Mouse (Mus musculus) heart, embryonic 12.5 days (tissue): ENCODE results near the gene Serpinb9e. TPM values are rescaled to one million over a fixed set of nuclear protein-coding genes. Genes with fewer than 3 reads are reported as not detected.
"Not testable (repeated sequence)": the region's sequence is repeated elsewhere in the genome, so short reads cannot be mapped to it uniquely, and the experiment has no call there.

Source experiments
- ATAC-seq: fragments of 200-750 bp; cut with Nextera tagmentation; 2 replicates; pipeline ENCODE4 v1.8.0; 2017; ENCODE audit warnings: moderate TSS enrichment, moderate library complexity; ENCODE audit not compliant: insufficient number of reproducible peaks, low FRiP score
- H3K27ac ChIP-seq: fragments of 300-500 bp; sonication (generic); 2 replicates; pipeline ENCODE4 v1.5.1; 2016; ENCODE audit warnings: mild to moderate bottlenecking, moderate library complexity; ENCODE audit not compliant: poor library complexity, severe bottlenecking
- H3K27me3 ChIP-seq: fragments of 300-500 bp; sonication (generic); replicated peaks from 2 replicates; pipeline ENCODE4 v1.6.1; 2016; ENCODE audit warnings: mild to moderate bottlenecking, moderate library complexity
- H3K36me3 ChIP-seq: fragments of 300-500 bp; sonication (generic); 2 replicates; pipeline ENCODE4 v1.6.1; 2016; ENCODE audit warnings: mild to moderate bottlenecking, moderate library complexity
- H3K4me1 ChIP-seq: fragments of 300-500 bp; sonication (generic); replicated peaks from 2 replicates; pipeline ENCODE4 v1.6.1; 2016; ENCODE audit warnings: mild to moderate bottlenecking
- H3K4me2 ChIP-seq: fragments of 300-500 bp; sonication (generic); 2 replicates; pipeline ENCODE4 v1.6.1; 2016; ENCODE audit warnings: mild to moderate bottlenecking, moderate library complexity
- H3K4me3 ChIP-seq: fragments of 300-500 bp; sonication (generic); 2 replicates; pipeline ENCODE4 v1.5.1; 2016; ENCODE audit warnings: mild to moderate bottlenecking
- H3K9ac ChIP-seq: fragments of 300-500 bp; sonication (generic); 2 replicates; pipeline ENCODE4 v1.6.1; 2016; ENCODE audit warnings: mild to moderate bottlenecking, moderate library complexity
- H3K9me3 ChIP-seq: fragments of 300-500 bp; sonication (generic); replicated peaks from 2 replicates; pipeline ENCODE4 v1.6.1; 2016; ENCODE audit warnings: mild to moderate bottlenecking, moderate library complexity
- WGBS: fragments of 180-500 bp; shearing (Covaris S2); methylation state at CpG from one replicate; pipeline ENCODE4 v1.1.7; 2016; 5-methylcytosine and 5-hydroxymethylcytosine counted together
- polyA plus RNA-seq: library from polyadenylated mRNA; unstranded; fragments of >200 nt; fragmentation: Nextera tagmentation; extraction: Ambion mirVana; gene quantifications from 2 replicates; pipeline ENCODE4 v1.2.1, GENCODE M21; 2016

Serpinb9e gene
- polyA plus RNA-seq: not detected in 2 replicates

DNA sequence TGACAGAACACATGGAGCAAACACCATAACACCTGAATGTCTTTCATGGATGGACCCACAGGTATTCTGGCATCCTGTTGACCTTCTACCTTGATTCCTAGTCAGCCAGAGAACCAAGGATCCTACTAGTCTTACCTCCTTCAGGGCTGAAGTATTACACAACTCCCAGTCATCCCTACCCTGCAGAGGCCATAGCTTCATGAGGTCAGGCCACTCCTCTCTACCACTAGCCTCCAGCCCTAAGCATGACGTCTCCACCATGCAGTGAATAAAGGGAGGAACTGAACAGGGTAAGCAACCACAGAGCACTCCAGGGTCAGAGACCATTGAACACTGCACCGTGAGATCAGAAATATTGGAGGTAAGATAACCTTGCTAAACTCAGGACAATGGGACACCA is at the start of gene Serpinb9e:
Gene Serpinb9e (plus strand): TSS at position 301 of the 400 bp plus-strand sequence.
- not testable (repeated sequence) for H3K4me3 ChIP-seq, H3K36me3 ChIP-seq, ATAC-seq, H3K4me1 ChIP-seq, H3K27me3 ChIP-seq, H3K9me3 ChIP-seq, H3K9ac ChIP-seq, H3K27ac ChIP-seq, H3K4me2 ChIP-seq
- 79% methylated on average over 2 of the region's 2 CpGs for WGBS

DNA sequence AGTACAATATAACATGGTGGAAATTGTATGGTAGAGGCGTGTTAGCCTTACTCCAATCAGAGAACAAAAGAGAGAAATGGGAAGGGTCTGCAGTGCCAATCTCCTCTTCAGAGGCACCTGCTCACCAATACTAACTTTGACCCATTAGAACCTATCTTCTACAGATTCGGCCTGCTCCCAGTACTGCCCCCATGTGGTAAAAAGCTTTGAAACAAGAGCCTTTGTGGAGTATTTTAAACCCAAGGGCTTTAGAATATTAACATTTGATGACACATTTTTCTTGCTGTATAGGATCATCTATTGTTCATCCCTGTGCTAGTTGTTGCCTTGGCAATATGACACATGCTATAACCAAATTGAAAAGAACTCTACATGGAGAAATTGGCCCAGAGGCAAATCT is 49.7 kb upstream of the Serpinb9e start:
- 46% methylated on average over 2 of the region's 2 CpGs for WGBS
- Histone ChIP-seq H3K9me3 (no peaks in the 10 kb centered on the region), H3K9ac (no peak overlapping the region), H3K27me3 (no peaks in the 10 kb centered on the region), H3K27ac (no peak overlapping the region), H3K4me2 (no peak overlapping the region), H3K4me1 (no peaks in the 10 kb centered on the region), H3K36me3 (no peaks in the 10 kb centered on the region), H3K4me3 (no peak overlapping the region)
- ATAC-seq: no peak

DNA sequence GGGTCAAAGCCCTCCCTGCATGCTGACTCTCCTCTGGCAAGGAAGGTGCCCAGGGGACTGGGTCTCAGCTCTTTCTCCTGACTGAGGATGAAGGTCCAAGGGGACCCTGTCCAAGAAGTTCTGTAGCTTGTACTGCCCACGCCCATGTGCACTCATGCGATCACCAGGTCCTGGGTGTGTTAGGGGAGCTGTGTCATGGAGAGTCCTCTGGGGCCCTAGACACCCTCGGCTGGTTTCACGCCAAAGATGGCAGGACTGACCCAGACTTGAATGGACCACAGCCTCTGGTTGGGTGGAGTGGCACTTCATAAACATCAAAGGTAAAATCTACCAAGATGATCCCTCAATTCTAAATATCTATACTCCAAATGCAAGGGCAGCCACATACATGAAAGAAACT is 59.2 kb downstream of the Serpinb9e start:
- H3K9me3 ChIP-seq, H3K27ac ChIP-seq, H3K4me1 ChIP-seq, ATAC-seq, H3K4me3 ChIP-seq, H3K4me2 ChIP-seq, H3K9ac ChIP-seq, H3K36me3 ChIP-seq, H3K27me3 ChIP-seq: not testable (repeated sequence)
- WGBS: 81% methylated on average over 4 of the region's 4 CpGs

Other genes starting within 250 kb of the Serpinb9e start
- 6.1 and 6.8 TPM in 2 replicates for gene Serpinb9, start 246.4 kb upstream of the Serpinb9e start, polyA plus RNA-seq
- 1.4 and 2.0 TPM in 2 replicates for gene Serpinb9b, start 222.2 kb upstream of the Serpinb9e start, polyA plus RNA-seq
- gene Serpinb1b, start 171.0 kb upstream of the Serpinb9e start, polyA plus RNA-seq: not detected in 2 replicates
- gene Serpinb9c, start 89.9 kb upstream of the Serpinb9e start, polyA plus RNA-seq: not detected in 2 replicates
- gene Serpinb9d, start 56.7 kb upstream of the Serpinb9e start, polyA plus RNA-seq: not detected in 2 replicates
- not detected in 2 replicates for gene Serpinb9f, start 74.5 kb downstream of the Serpinb9e start, polyA plus RNA-seq
- gene Gm11397, start 146.1 kb downstream of the Serpinb9e start, polyA plus RNA-seq: not detected in 2 replicates
- not detected in 2 replicates for gene Serpinb9g, start 235.2 kb downstream of the Serpinb9e start, polyA plus RNA-seq